Mouse (Mus musculus): Measurements from ENCODE around the gene Abcg5. TPM values are rescaled to one million over a fixed set of nuclear protein-coding genes. Genes with fewer than 3 reads are reported as not detected.

The Abcg5 gene
- polyA plus RNA-seq (2015; fragmentation: Nextera tagmentation; extraction: Ambion mirVana), result 0.10 and 0.12 TPM in 2 replicates

GRCm38 (mm10) chr17:84682734-84683717 lies at the start of gene Abcg5:
Gene Abcg5 (minus strand): TSS chr17:84683011.

GRCm38 (mm10) chr17:84675951-84676366 lies 6.9 kb downstream of the Abcg5 start, which contains the start of gene Abcg8:
Gene Abcg8 (plus strand): TSS chr17:84676302.

GRCm38 (mm10) chr17:84626276-84626856 lies 56.4 kb downstream of the Abcg5 start, which contains the start of gene Dync2li1:
Gene Dync2li1 (plus strand): TSS chr17:84626496.

Other genes with a start within 250 kb of the Abcg5 start
- gene Thada, start 216.8 kb downstream of the Abcg5 start, polyA plus RNA-seq (2015; fragmentation: Nextera tagmentation; extraction: Ambion mirVana), result 2.8 and 4.7 TPM in 2 replicates
- gene Plekhh2, start 171.1 kb downstream of the Abcg5 start, polyA plus RNA-seq (2015; fragmentation: Nextera tagmentation; extraction: Ambion mirVana), result 2.0 and 2.2 TPM in 2 replicates
- gene Dync2li1, start 56.5 kb downstream of the Abcg5 start, polyA plus RNA-seq (2015; fragmentation: Nextera tagmentation; extraction: Ambion mirVana), result 4.2 and 5.2 TPM in 2 replicates
- gene Abcg8, start 6.7 kb downstream of the Abcg5 start, polyA plus RNA-seq (2015; fragmentation: Nextera tagmentation; extraction: Ambion mirVana), result 0.05 TPM in 1 of 2 replicates, not detected in the other
- 20.9 and 22.2 TPM in 2 replicates for gene Lrpprc, start 107.8 kb upstream of the Abcg5 start, polyA plus RNA-seq (2015; fragmentation: Nextera tagmentation; extraction: Ambion mirVana)

Data from spleen, postnatal 0 days (tissue).